Mouse (Mus musculus) C2C12 (cell line): Measurements from ENCODE around the gene AU021092.

Experiments
- CEBPB ChIP-seq: IDR thresholded peaks from one replicate; pipeline ENCODE4 v1.6.1; 2011; ENCODE audit warnings: low read depth, mild to moderate bottlenecking, control low read depth, moderate library complexity
- CTCF ChIP-seq: IDR thresholded peaks from one replicate; pipeline ENCODE4 v1.5.1; 2011; ENCODE audit not compliant: control insufficient read depth, insufficient read depth, insufficient read length
- USF1 ChIP-seq: IDR thresholded peaks from one replicate; pipeline ENCODE4 v1.6.1; 2011; ENCODE audit warnings: low read depth, mild to moderate bottlenecking, control low read depth, moderate library complexity

DNA sequence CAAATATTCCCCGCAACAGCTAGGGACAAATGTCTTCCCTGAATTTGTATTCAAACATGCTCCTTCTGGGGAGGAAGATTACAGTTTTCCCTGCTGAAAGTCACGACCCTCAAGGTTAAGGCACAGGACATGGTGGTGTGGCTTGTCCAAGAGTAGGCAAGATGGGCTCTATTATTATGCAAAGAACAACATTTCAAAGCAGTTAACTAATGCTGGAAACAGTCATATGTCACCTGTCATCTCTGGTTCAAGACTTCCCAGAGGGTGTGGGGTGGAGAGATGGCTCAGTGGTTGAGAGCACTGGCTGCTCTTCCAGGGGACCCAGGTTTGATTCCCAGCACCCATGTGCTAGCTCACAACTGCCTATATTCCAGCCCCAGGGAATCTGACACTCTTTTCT lies 30.2 kb upstream of the AU021092 start:
- TF ChIP-seq CTCF (no peak), USF1 (no peak), CEBPB (no peak)
